Mouse (Mus musculus): Measurements from ENCODE around the gene Ak6. TPM values are rescaled to one million over a fixed set of nuclear protein-coding genes. Genes with fewer than 3 reads are reported as not detected.

Gene Ak6
- polyA plus RNA-seq, 1 experiment from 2014 or later, result 419 TPM

DNA sequence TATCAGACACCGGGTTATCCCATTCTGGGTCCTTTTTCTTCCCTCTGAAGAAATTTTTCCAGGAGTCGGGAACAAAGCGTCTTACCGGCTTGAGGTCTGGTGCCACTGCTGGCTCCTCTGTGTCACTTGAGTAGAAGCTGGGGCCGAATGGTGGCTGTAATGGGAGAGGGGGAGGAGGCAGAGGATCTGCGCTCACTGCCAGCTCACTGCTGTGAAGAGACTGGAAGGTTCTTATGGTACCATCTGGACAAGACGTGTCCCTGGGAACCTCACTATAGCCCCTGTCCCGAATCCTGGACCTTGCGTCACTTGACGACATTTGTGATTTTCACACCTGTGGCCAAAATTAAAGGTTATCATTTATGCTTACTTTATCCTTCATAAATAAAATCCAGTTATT, 38.5 kb upstream of the Ak6 start:
- DNase-seq (ENCODE audit: low spot score), result no peak
- H3K4me1 ChIP-seq (ENCODE audit: control insufficient read depth, insufficient read depth, low read length), result no peaks in the 10 kb centered on the region
- no peak overlapping the region for H3K27ac ChIP-seq (ENCODE audit: low read depth, low read length)
- H3K4me2 ChIP-seq (ENCODE audit: low read length), result no peak overlapping the region
- no peak for ATAC-seq
- peaks cover 4% of the 10 kb centered on the region; the same call in 1 of the 2 replicates for H3K27me3 ChIP-seq (replicated peaks; ENCODE audit: control insufficient read depth, insufficient read depth, low read length)
- no peak overlapping the region for H3K4me3 ChIP-seq (ENCODE audit: low read depth, low read length)
- H3K9ac ChIP-seq (ENCODE audit: low read length), result no peak overlapping the region
- WGBS, result 96% methylated on average over 10 of the region's 10 CpGs
- H3K9me3 ChIP-seq (replicated peaks; ENCODE audit: control insufficient read depth, low read length), result no peaks in the 10 kb centered on the region
- peaks cover under 1% of the 10 kb centered on the region; the same call in 1 of the 2 replicates for H3K36me3 ChIP-seq (ENCODE audit: control insufficient read depth, insufficient read depth, low read length)

DNA sequence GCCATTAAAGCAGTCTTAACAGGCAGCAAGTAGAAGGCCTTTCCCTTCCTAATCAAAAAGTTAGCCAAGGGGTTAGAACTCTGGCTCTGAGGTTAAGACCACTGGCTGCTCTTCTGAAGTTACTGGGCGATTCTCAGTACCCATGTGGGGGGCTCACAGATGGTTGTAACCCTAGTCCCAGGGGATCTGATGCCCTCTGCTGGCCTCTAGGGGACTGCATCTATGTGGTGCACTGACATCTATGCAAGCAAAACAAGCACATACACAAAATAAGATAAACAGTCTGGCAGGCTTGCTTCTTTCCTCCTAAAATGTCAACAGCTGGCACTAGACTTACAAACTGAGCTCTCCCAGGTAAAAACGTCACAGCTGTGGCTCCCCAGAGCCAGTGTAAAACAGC, 37.9 kb upstream of the Ak6 start:
- Histone ChIP-seq H3K27ac (ENCODE audit: low read depth, low read length) (no peak overlapping the region), H3K36me3 (ENCODE audit: control insufficient read depth, insufficient read depth, low read length) (peaks cover 7% of the 10 kb centered on the region; the same call in 1 of the 2 replicates), H3K4me3 (ENCODE audit: low read depth, low read length) (no peak overlapping the region), H3K4me1 (ENCODE audit: control insufficient read depth, insufficient read depth, low read length) (no peaks in the 10 kb centered on the region), H3K27me3 (replicated peaks; ENCODE audit: control insufficient read depth, insufficient read depth, low read length) (peaks cover 4% of the 10 kb centered on the region), H3K4me2 (ENCODE audit: low read length) (no peak overlapping the region), H3K9ac (ENCODE audit: low read length) (no peak overlapping the region), H3K9me3 (replicated peaks; ENCODE audit: control insufficient read depth, low read length) (no peaks in the 10 kb centered on the region)
- WGBS, result 67% methylated on average over 2 of the region's 2 CpGs
- ATAC-seq (no peak), DNase-seq (ENCODE audit: low spot score) (no peak)

DNA sequence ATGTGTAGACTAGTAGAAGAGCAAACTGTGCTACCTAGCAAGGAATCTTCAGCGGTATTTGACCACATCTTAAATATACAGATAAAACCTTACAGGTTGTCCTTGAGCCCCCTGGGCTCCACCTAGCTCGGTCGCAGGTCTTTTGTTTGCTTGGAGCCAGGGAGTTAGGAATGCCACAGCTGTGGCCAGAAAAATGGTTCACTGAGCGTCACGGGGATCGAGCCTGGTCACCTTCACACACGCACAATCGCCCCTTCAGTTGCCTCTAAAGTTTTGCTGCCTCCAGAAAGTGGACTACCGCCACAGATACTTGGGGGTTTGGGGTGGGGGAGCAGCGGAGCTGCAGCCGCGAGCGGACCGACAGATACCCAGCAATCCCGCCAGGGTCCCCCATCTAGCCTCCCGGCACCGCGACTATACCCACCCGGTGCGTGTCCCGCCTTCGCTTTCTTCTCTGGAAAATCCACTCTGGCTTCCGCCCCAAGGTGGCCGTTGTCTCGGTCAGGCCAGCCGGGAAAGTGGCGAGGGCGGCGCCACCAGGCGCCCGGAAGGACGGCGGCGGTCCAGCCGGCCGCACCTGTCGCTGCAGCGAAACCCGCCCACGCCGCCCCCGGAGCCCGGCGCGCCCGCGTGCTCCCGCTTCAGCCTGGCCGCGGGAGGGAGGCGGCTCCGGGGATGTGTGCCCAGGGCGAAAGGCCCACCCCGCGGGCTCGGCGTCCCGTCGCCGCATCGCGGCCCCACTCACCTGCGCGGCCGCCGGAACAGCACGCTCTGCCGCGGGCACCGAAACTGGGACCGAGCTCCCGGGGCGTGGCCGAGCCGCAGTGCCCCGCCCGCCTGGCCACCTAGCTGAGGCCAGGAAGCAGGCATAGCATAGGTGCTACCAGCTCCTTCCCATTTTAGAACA, 34.3 kb upstream of the Ak6 start, which contains the start of gene Marveld2:
Marveld2 (minus strand) TSS at position 791 of the 907 bp plus-strand sequence.
- Histone ChIP-seq H3K27ac (ENCODE audit: low read depth, low read length) (no peak within 1 kb of the TSS), H3K9ac (ENCODE audit: low read length) (peak within 1 kb of the TSS; percentile 69), H3K9me3 (replicated peaks; ENCODE audit: control insufficient read depth, low read length) (no peaks in the 10 kb centered on the region), H3K4me3 (ENCODE audit: low read depth, low read length) (peak within 1 kb of the TSS; percentile 45), H3K4me2 (ENCODE audit: low read length) (peak within 1 kb of the TSS; percentile 92), H3K36me3 (ENCODE audit: control insufficient read depth, insufficient read depth, low read length) (peaks cover 31% of the 10 kb centered on the region), H3K27me3 (replicated peaks; ENCODE audit: control insufficient read depth, insufficient read depth, low read length) (peaks cover 4% of the 10 kb centered on the region), H3K4me1 (ENCODE audit: control insufficient read depth, insufficient read depth, low read length) (no peaks in the 10 kb centered on the region)
- 1% methylated on average over 68 of the region's 77 CpGs for WGBS
- ATAC-seq (peak; percentile 56), DNase-seq (ENCODE audit: low spot score) (peak; percentile 12)

DNA sequence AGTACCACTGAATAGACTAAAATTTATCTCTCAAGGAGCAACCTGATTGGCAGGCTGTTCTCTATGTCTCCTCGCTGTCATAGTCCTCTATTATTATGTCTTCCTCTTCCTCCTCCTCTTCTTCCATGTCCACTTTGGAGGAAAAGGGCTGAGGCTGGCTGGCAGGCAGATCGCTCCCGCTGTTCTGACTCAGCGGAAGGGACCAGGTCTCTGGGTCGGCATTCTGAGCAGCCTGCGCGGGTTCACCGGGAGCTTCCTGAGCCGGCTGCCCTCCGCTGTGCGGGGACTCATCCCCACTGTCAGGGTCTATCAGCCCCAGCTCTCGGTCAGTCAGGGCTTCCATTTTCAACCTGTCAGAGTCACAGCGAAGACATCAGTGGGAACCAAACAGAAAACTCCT, 33.2 kb upstream of the Ak6 start:
- Histone ChIP-seq H3K27me3 (replicated peaks; ENCODE audit: control insufficient read depth, insufficient read depth, low read length) (peaks cover 4% of the 10 kb centered on the region), H3K4me1 (ENCODE audit: control insufficient read depth, insufficient read depth, low read length) (no peaks in the 10 kb centered on the region), H3K9ac (ENCODE audit: low read length) (no peak overlapping the region), H3K4me2 (ENCODE audit: low read length) (no peak overlapping the region), H3K27ac (ENCODE audit: low read depth, low read length) (no peak overlapping the region), H3K36me3 (ENCODE audit: control insufficient read depth, insufficient read depth, low read length) (peaks cover 43% of the 10 kb centered on the region), H3K9me3 (replicated peaks; ENCODE audit: control insufficient read depth, low read length) (no peaks in the 10 kb centered on the region), H3K4me3 (ENCODE audit: low read depth, low read length) (no peak overlapping the region)
- 85% methylated on average over 13 of the region's 13 CpGs for WGBS
- DNase-seq (ENCODE audit: low spot score), result no peak
- ATAC-seq, result no peak

DNA sequence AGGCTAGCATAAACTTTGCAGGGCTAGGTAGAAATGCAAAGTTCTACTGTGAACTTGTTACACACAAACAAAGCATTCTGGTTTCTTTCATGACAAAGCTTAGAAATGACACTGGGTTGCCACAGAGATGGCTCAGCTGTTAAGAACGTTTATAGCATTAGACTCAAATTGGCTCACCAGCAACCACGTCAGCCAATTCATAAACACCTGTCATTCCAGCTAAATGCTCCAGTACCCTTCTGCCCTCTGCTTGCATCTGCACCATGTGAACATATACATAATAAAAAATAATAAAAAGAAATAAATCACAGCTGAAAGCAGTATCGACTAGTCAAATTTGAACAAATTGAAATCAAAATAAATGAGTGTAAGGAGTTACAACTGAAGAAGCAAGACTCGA, 28.5 kb upstream of the Ak6 start:
- no peaks in the 10 kb centered on the region; the same call in 1 of the 2 replicates for H3K27me3 ChIP-seq (replicated peaks; ENCODE audit: control insufficient read depth, insufficient read depth, low read length)
- H3K4me3 ChIP-seq (ENCODE audit: low read depth, low read length), result no peak overlapping the region
- no peak for DNase-seq (ENCODE audit: low spot score)
- H3K9ac ChIP-seq (ENCODE audit: low read length), result no peak overlapping the region
- ATAC-seq, result no peak
- no peaks in the 10 kb centered on the region for H3K4me1 ChIP-seq (ENCODE audit: control insufficient read depth, insufficient read depth, low read length)
- 87% methylated on average over 4 of the region's 4 CpGs for WGBS
- no peak overlapping the region for H3K4me2 ChIP-seq (ENCODE audit: low read length)
- H3K9me3 ChIP-seq (replicated peaks; ENCODE audit: control insufficient read depth, low read length), result no peaks in the 10 kb centered on the region
- no peak overlapping the region for H3K27ac ChIP-seq (ENCODE audit: low read depth, low read length)
- peaks cover 77% of the 10 kb centered on the region for H3K36me3 ChIP-seq (ENCODE audit: control insufficient read depth, insufficient read depth, low read length)

DNA sequence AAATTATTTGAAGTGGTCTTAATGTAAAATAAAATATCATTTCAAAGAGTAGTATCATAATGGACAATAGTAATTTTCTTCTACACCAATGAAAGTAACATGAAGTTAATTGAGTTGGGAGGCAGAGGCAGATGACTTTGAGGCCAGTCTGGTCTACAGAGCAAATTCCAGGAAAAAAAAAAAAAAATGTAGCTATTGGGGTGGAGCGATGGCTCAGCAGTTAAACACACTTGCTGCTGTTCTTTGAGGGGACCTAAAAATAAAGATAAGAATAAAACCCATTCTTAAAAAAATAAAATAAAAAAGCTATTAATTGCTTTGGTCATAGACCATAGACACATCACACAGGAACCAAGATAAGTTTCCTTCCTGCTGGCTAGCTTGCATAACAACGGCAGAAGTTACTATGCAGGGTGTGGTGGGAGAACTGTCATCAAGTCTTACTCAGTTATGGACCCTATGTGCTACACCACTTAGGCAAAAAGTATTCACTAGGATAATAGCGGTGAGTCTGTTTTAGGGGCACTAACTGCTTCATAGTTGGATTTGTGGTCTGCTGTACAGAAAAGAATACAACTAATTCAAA, 16.6 kb upstream of the Ak6 start:
- ATAC-seq, result no peak
- Histone ChIP-seq H3K36me3 (ENCODE audit: control insufficient read depth, insufficient read depth, low read length) (peaks cover 73% of the 10 kb centered on the region), H3K4me2 (ENCODE audit: low read length) (no peak overlapping the region), H3K27ac (ENCODE audit: low read depth, low read length) (no peak overlapping the region), H3K27me3 (replicated peaks; ENCODE audit: control insufficient read depth, insufficient read depth, low read length) (no peaks in the 10 kb centered on the region), H3K4me1 (ENCODE audit: control insufficient read depth, insufficient read depth, low read length) (no peaks in the 10 kb centered on the region), H3K9me3 (replicated peaks; ENCODE audit: control insufficient read depth, low read length) (no peaks in the 10 kb centered on the region), H3K4me3 (ENCODE audit: low read depth, low read length) (no peak overlapping the region), H3K9ac (ENCODE audit: low read length) (no peak overlapping the region)
- no peak for DNase-seq (ENCODE audit: low spot score)
- 93% methylated on average over 3 of the region's 3 CpGs for WGBS

DNA sequence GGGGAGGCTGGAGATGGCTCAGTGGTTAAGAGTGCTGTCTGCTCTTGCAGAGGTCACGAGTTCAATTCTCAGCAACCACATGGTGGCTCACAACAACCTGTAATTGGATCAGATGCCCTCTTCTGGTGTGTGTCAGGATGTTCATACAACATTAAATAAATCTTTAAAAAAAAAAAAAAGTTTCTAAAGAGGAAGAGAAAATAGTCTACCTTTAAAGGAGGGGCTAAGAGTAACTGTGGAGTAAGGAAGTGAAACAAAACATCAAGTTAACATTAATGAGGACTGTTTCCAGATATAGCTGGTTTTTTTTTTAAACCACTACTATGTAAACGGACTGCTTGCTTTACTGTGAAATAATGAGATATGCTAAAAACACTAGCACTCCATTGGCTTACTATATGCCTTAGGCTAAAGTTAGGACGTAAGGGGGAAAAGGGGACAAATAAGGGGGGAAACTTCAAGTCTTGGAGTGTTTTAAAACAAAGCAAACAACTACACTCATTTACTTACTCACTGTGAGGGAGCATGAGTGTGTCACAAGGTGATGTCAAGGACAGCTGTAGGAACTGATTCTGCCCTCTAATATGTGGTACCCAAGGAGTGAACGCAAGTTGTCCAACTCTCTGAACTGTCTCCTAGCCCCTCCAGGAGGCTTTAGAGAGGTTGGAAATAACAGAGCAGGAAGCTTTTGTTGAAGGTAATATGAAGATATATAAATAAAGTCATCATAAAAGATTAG, 8.1 kb upstream of the Ak6 start:
- Histone ChIP-seq H3K9ac (ENCODE audit: low read length) (no peak overlapping the region), H3K4me2 (ENCODE audit: low read length) (no peak overlapping the region)
- 90% methylated on average over 4 of the region's 4 CpGs for WGBS

DNA sequence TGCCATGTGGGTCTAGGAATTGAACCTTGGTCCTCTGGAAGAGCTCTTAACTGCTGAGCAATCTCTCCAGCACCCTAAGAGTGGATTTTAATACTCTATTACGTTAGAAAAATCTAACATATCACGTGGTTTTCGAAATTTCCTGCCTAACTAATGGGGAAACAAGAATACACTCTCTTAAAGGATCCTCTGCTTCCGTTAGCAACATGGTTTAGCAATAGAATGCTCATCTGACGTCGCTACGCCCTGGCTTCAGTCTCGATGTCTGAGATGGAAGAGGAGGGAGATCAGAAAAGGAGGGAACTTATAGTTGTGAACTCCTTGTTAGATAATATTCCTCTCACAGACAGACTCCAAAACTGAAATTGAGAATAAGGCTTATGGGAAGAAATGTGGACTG, 2.6 kb upstream of the Ak6 start:
- Histone ChIP-seq H3K4me2 (ENCODE audit: low read length) (no peak overlapping the region), H3K9me3 (replicated peaks; ENCODE audit: control insufficient read depth, low read length) (no peaks in the 10 kb centered on the region), H3K27ac (ENCODE audit: low read depth, low read length) (no peak overlapping the region), H3K27me3 (replicated peaks; ENCODE audit: control insufficient read depth, insufficient read depth, low read length) (no peaks in the 10 kb centered on the region), H3K4me3 (ENCODE audit: low read depth, low read length) (no peak overlapping the region), H3K4me1 (ENCODE audit: control insufficient read depth, insufficient read depth, low read length) (peaks cover 7% of the 10 kb centered on the region), H3K9ac (ENCODE audit: low read length) (no peak overlapping the region), H3K36me3 (ENCODE audit: control insufficient read depth, insufficient read depth, low read length) (peaks cover 42% of the 10 kb centered on the region)
- no peak for DNase-seq (ENCODE audit: low spot score)
- no peak for ATAC-seq
- WGBS, result 94% methylated on average over 8 of the region's 8 CpGs

More for the DNA sequence above, 8.1 kb upstream of the Ak6 start:
- no peak for DNase-seq (ENCODE audit: low spot score)
- peaks cover 78% of the 10 kb centered on the region for H3K36me3 ChIP-seq (ENCODE audit: control insufficient read depth, insufficient read depth, low read length)
- H3K27me3 ChIP-seq (replicated peaks; ENCODE audit: control insufficient read depth, insufficient read depth, low read length), result no peaks in the 10 kb centered on the region
- no peak overlapping the region for H3K27ac ChIP-seq (ENCODE audit: low read depth, low read length)
- H3K4me1 ChIP-seq (ENCODE audit: control insufficient read depth, insufficient read depth, low read length), result no peaks in the 10 kb centered on the region
- no peak for ATAC-seq
- no peak overlapping the region for H3K4me3 ChIP-seq (ENCODE audit: low read depth, low read length)
- no peaks in the 10 kb centered on the region for H3K9me3 ChIP-seq (replicated peaks; ENCODE audit: control insufficient read depth, low read length)

Data from forebrain, embryonic 14.5 days (tissue).